Mouse (Mus musculus) myocyte (in vitro differentiated cells): ENCODE results near the gene Dmgdh.

ENCODE experiments used
- CEBPB ChIP-seq: IDR thresholded peaks from 2 replicates; pipeline ENCODE4 v1.6.1; 2011; ENCODE audit warnings: mild to moderate bottlenecking, moderate library complexity; ENCODE audit not compliant: poor library complexity, insufficient read depth, severe bottlenecking
- POLR2AphosphoS2 ChIP-seq: IDR thresholded peaks from one replicate; pipeline ENCODE4 v1.6.1; 2011; ENCODE audit warnings: low read depth, control low read depth; ENCODE audit not compliant: insufficient read length

GRCm38 (mm10) chr13:93721916-93722315, 47.7 kb downstream of the Dmgdh start:
- TF ChIP-seq CEBPB (no peak), POLR2AphosphoS2 (no peak)
